Mouse (Mus musculus) liver, embryonic 11.5 days (tissue): ENCODE data around the gene Meiob. TPM values are rescaled to one million over a fixed set of nuclear protein-coding genes. Genes with fewer than 3 reads are reported as not detected.
A peak's percentile ranks its signal among the peaks of the same experiment; 100 is the strongest.

Experiments
- ATAC-seq: fragments of 200-750 bp; cut with Nextera tagmentation; replicated peaks from 2 replicates; pipeline ENCODE4 v1.8.0; 2017; ENCODE audit warnings: moderate number of reproducible peaks, mild to moderate bottlenecking, moderate TSS enrichment, moderate library complexity; ENCODE audit not compliant: low FRiP score
- DNase-seq: peaks from one replicate; pipeline ENCODE4 v3.0.0-alpha.2; 2017; ENCODE audit warnings: low spot score
- H3K27ac ChIP-seq: fragments of 300-500 bp; sonication (generic); 2 replicates; pipeline ENCODE4 v1.5.1; 2014; ENCODE audit warnings: mild to moderate bottlenecking, low read depth, low read length, control low read depth
- H3K27me3 ChIP-seq: fragments of 300-500 bp; sonication (generic); replicated peaks from 2 replicates; pipeline ENCODE4 v1.6.1; 2014; ENCODE audit warnings: low read length, mixed read lengths; ENCODE audit not compliant: control insufficient read depth, insufficient read depth
- H3K36me3 ChIP-seq: fragments of 300-500 bp; sonication (generic); 2 replicates; pipeline ENCODE4 v1.6.1; 2014; ENCODE audit warnings: mild to moderate bottlenecking, low read length, moderate library complexity, mixed read lengths; ENCODE audit not compliant: control insufficient read depth, insufficient read depth
- H3K4me1 ChIP-seq: fragments of 300-500 bp; sonication (generic); replicated peaks from 2 replicates; pipeline ENCODE4 v1.6.1; 2014; ENCODE audit warnings: low read length, mixed read lengths; ENCODE audit not compliant: control insufficient read depth, insufficient read depth
- H3K4me2 ChIP-seq: fragments of 300-500 bp; sonication (generic); 2 replicates; pipeline ENCODE4 v1.6.1; 2014; ENCODE audit warnings: mild to moderate bottlenecking, control low read depth, moderate library complexity
- H3K4me3 ChIP-seq: fragments of 300-500 bp; sonication (generic); 2 replicates; pipeline ENCODE4 v1.5.1; 2014; ENCODE audit warnings: low read depth, low read length, control low read depth
- H3K9ac ChIP-seq: fragments of 300-500 bp; sonication (generic); 2 replicates; pipeline ENCODE4 v1.6.1; 2014; ENCODE audit warnings: low read depth, low read length, control low read depth
- H3K9me3 ChIP-seq: fragments of 300-500 bp; sonication (generic); 2 replicates; pipeline ENCODE4 v1.6.1; 2016; ENCODE audit warnings: low read length, inconsistent platforms, mixed read lengths; ENCODE audit not compliant: control insufficient read depth
- WGBS: fragments of 180-500 bp; shearing (Covaris S2); extraction: QIAGEN DNeasy Blood & Tissue Kit; methylation state at CpG from one replicate; pipeline ENCODE4 v1.1.7; 2014; 5-methylcytosine and 5-hydroxymethylcytosine counted together
- polyA plus RNA-seq: library from polyadenylated mRNA; unstranded; fragments of >200 nt; fragmentation: Nextera tagmentation; extraction: Ambion mirVana; gene quantifications from 2 replicates; pipeline ENCODE4 v1.2.1, GENCODE M21; 2014

Meiob gene
- polyA plus RNA-seq, 1 experiment from 2014 or later: 1.9 TPM

GRCm38 (mm10) chr17:24842631-24843030 is 38.5 kb downstream of the Meiob start:
- no peak overlapping the region for H3K9ac ChIP-seq
- ATAC-seq (no peak), DNase-seq (no peak)
- H3K36me3 ChIP-seq: no peaks in the 10 kb centered on the region
- no peaks in the 10 kb centered on the region for H3K9me3 ChIP-seq
- H3K27me3 ChIP-seq: no peaks in the 10 kb centered on the region
- no peak overlapping the region for H3K4me3 ChIP-seq
- WGBS: 46% methylated on average over 2 of the region's 2 CpGs
- H3K4me1 ChIP-seq: no peaks in the 10 kb centered on the region
- no peak overlapping the region for H3K4me2 ChIP-seq
- no peak overlapping the region for H3K27ac ChIP-seq

DNA sequence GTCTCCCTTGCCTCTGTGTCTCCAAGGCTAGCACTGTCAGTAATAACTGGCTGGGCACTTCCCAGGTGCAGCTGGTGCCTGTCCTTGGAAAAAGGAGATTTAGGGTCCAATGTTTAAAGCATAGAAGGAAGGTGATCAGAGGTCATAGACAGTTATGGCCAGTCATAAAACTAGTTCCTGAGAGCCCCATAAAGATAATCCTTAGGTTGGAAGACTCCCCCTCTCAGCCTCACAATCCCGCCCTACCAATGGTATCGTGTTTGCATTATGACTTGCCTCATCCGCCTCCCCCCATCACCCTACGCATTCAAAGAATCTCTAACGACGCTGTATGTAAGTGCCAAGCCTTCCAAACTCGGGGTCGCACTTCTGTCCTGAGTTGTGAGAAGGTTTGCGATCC is 40.4 kb downstream of the Meiob start:
- Histone ChIP-seq H3K27ac (no peak overlapping the region), H3K9ac (no peak overlapping the region), H3K4me3 (no peak overlapping the region), H3K4me2 (no peak overlapping the region), H3K36me3 (no peaks in the 10 kb centered on the region), H3K27me3 (no peaks in the 10 kb centered on the region), H3K4me1 (0 out of 2 replicates have a peak, but pooled peaks cover 2% of the 10 kb centered on the region), H3K9me3 (no peaks in the 10 kb centered on the region)
- WGBS: 45% methylated on average over 9 of the region's 9 CpGs
- DNase-seq (no peak), ATAC-seq (no peak)

DNA sequence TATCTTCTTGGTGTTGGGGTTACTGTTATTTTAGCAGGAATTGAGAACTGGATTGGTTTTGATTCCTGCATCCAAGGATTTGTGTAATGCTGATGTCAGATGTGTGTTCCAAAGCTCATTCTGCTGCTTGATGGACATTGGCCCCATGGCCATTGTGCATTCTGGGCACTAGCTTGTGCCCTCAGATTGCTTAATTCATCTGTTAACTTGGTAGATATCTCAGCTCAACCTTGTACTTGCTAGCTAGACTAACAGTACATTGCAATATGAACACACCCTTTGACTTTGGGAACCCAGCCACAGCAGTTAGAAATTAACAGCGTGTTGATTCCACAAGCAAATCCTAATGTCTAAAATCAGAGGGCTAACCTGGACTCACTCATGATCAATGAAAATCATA is 43.3 kb downstream of the Meiob start:
- Histone ChIP-seq H3K9me3 (no peaks in the 10 kb centered on the region), H3K9ac (no peak overlapping the region), H3K4me3 (peak overlapping the region; percentile 13; the same call in 1 of the 2 replicates), H3K27me3 (no peaks in the 10 kb centered on the region; the same call in 1 of the 2 replicates), H3K4me2 (peak overlapping the region; percentile 46), H3K27ac (no peak overlapping the region), H3K4me1 (peaks cover 9% of the 10 kb centered on the region), H3K36me3 (no peaks in the 10 kb centered on the region)
- ATAC-seq (no peak), DNase-seq (no peak)
- WGBS: 98% methylated on average over 1 of the region's 1 CpGs

GRCm38 (mm10) chr17:24848600-24849031 is 44.5 kb downstream of the Meiob start:
- Histone ChIP-seq H3K27me3 (no peaks in the 10 kb centered on the region; the same call in 1 of the 2 replicates), H3K36me3 (peaks cover 5% of the 10 kb centered on the region; the same call in 1 of the 2 replicates), H3K27ac (peak overlapping the region; percentile 98), H3K4me1 (peaks cover 9% of the 10 kb centered on the region), H3K9ac (peak overlapping the region; percentile 55), H3K9me3 (no peaks in the 10 kb centered on the region), H3K4me3 (peak overlapping the region; percentile 88), H3K4me2 (peak overlapping the region; percentile 84)
- ATAC-seq (peak; percentile 75), DNase-seq (no peak)

DNA sequence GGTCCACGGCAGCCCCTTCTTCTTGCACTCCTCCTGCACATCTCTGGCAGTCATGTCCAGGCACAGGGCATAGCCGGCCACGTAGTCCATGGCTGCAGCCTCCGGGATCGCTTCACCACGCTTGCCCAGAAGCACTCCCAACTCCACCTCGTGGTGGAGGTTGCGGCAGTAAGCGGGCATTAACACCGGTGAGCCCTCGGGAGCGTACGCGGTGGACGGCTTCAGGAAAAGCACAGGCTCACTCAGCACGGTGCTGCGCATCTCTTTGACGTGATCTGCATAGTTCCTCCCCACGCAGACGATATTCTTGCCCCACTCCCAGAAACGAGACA is 45.6 kb downstream of the Meiob start:
- whole genome bisulfite sequencing: under 1% methylated on average over 21 of the region's 21 CpGs

GRCm38 (mm10) chr17:24850065-24850772 is 46.1 kb downstream of the Meiob start, which contains the start of gene Fahd1:
Gene Fahd1 (minus strand): TSS chr17:24850364.
- no peaks in the 10 kb centered on the region for H3K9me3 ChIP-seq
- DNase-seq (peak; percentile 97), ATAC-seq (peak; percentile 95)
- under 1% methylated on average over 58 of the region's 58 CpGs for WGBS
- H3K4me1 ChIP-seq: peaks cover 9% of the 10 kb centered on the region
- peak within 1 kb of the TSS; percentile 88 for H3K4me3 ChIP-seq
- no peaks in the 10 kb centered on the region; the same call in 1 of the 2 replicates for H3K27me3 ChIP-seq
- H3K4me2 ChIP-seq: peak within 1 kb of the TSS; percentile 89
- H3K36me3 ChIP-seq: peaks cover 10% of the 10 kb centered on the region; the same call in 1 of the 2 replicates
- H3K27ac ChIP-seq: peak within 1 kb of the TSS; percentile 98
- H3K9ac ChIP-seq: peak within 1 kb of the TSS; percentile 99

More for the DNA sequence above, 45.6 kb downstream of the Meiob start:
- ATAC-seq (peak; percentile 33), DNase-seq (no peak)
- peak overlapping the region; percentile 84 for H3K4me2 ChIP-seq
- peak overlapping the region; percentile 88 for H3K4me3 ChIP-seq
- no peaks in the 10 kb centered on the region for H3K9me3 ChIP-seq
- H3K36me3 ChIP-seq: peaks cover 10% of the 10 kb centered on the region; the same call in 1 of the 2 replicates
- H3K4me1 ChIP-seq: peaks cover 9% of the 10 kb centered on the region
- peak overlapping the region; percentile 99 for H3K9ac ChIP-seq
- H3K27me3 ChIP-seq: no peaks in the 10 kb centered on the region; the same call in 1 of the 2 replicates
- peak overlapping the region; percentile 98 for H3K27ac ChIP-seq

DNA sequence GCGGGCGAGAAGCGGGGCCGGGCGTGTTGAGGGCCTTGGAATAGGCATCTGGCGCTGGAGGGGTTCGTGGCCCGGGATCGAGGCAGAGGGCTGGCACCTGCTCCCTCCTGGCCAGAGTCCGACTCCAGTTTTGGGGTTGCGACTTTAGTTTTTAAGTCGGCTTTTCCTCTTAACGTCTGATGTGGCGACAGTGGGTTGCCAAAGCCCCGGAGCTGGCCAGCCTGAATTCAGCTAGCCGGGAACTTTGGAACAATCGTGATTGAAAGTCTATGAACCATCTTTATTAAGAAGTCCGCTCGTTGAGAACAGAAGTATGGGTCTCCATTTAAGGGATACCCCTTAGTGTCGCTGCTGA is 46.7 kb downstream of the Meiob start:
- 2% methylated on average over 20 of the region's 20 CpGs for WGBS
- H3K36me3 ChIP-seq: peaks cover 10% of the 10 kb centered on the region; the same call in 1 of the 2 replicates
- H3K4me1 ChIP-seq: peaks cover 9% of the 10 kb centered on the region
- peak overlapping the region; percentile 74 for H3K9ac ChIP-seq
- 0 out of 2 replicates have a peak overlapping the region, but pooled peaks have one; percentile 46 for H3K27ac ChIP-seq
- no peak for DNase-seq
- H3K27me3 ChIP-seq: no peaks in the 10 kb centered on the region; the same call in 1 of the 2 replicates
- H3K4me3 ChIP-seq: peak overlapping the region; percentile 88
- no peak for ATAC-seq
- no peaks in the 10 kb centered on the region for H3K9me3 ChIP-seq
- H3K4me2 ChIP-seq: peak overlapping the region; percentile 89

DNA sequence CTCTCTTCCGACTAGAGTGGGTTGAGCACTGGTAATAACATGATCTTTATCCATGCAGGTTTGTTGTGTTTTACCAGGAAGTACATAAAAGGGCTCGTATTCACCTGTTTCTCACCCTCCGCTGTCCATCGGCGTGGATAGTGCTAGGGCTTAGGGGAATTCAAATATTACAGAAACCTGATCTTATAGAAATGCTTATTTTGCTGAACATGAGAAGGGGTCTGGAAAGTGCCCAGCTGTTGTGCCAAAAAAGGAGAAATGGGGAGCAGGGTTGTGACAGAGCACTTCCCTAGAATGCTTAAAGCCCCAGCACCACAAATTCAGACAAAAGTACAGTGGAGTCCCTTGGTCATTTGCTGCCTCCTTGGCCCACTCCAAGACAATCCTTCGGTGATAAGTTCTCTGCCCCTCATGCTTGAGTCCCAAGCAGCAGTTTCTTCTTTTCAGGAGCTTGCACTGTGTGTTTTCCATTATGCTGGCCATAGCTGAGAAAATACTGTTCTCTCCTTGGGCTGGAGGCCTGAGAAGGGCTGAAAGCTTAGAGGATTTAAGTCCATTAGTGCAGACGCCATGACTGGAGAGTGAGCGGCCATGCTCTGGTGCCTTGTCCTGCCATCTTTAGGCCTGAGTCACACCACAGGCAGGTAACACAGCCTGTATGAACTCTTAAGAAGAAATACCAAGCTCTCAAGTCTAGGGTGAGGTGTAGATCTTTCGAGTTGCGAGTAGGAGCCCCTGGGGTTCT is 47.5 kb downstream of the Meiob start:
- Histone ChIP-seq H3K27ac (no peak overlapping the region), H3K27me3 (no peaks in the 10 kb centered on the region; the same call in 1 of the 2 replicates), H3K4me3 (peak overlapping the region; percentile 88), H3K9ac (peak overlapping the region; percentile 74), H3K4me2 (peak overlapping the region; percentile 89), H3K4me1 (peaks cover 9% of the 10 kb centered on the region), H3K36me3 (peaks cover 10% of the 10 kb centered on the region; the same call in 1 of the 2 replicates), H3K9me3 (no peaks in the 10 kb centered on the region)
- ATAC-seq (no peak), DNase-seq (no peak)
- 79% methylated on average over 10 of the region's 10 CpGs for WGBS
